Mouse (Mus musculus) testis, postnatal 10 days (tissue): ENCODE measurements around the gene Mapk10.
A peak's percentile ranks its signal among the peaks of the same experiment; 100 is the strongest.

ENCODE experiments used
- DNase-seq: peaks from one replicate; pipeline ENCODE4 v3.0.0; 2021; ENCODE audit warnings: low spot score

Mapk10 gene

DNA sequence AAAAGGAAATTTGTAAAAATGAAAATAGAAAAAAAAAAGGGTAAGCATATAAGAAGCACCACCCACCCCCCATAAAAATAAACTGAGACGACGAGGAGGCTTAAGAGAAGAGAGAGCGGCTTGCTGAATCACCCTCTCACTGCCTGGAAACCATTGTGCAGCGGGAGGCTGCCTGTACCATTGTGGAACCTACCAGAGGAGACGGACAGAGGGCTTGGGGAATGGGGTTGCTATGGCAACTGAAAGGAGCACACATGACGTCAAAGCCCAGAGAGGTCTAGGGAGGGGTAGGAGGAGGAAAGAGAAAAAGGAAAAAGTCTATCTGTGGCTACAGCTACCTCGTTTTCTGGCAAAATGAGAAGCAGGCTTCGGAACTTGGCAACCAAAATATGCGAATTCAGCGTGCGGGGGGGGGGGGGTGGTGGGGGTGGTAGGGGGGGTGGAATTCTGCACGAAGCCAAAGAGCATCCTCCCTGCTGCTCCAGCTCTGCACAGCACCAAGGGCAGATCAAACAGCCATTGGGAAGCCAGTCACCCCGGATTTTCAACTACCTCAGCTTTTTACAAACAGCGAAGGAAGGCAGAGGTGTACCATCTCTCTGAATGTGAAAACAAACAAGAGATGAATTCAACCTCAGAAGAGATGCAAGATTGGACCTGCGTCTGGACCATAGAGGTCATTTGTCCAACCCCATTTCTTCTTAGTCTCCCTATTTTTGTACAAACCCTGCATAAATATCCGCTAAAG, at the start of gene Mapk10:
TSS of gene Mapk10 (minus strand) at position 234 of the 748 bp plus-strand sequence.
- peak; percentile 51 for DNase-seq

DNA sequence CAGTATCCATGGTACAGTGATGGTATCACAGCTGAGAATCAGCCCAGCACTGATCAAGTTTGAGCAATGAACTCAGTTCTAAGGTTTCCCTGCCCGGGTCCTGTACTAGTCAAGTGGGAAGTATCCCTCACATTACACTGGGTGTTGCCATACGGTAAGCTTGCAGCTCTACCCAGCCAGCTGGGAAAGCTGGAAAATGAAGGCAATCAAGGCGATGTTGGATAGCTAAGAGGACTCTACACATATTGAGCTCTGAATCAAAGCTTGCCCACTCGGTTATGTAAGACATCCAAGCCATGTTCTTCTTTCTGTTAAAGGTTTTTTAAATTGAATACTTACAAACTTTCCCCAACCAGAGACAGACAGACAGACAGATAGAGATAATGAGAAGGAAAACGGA, 45.0 kb upstream of the Mapk10 start:
- no peak for DNase-seq

DNA sequence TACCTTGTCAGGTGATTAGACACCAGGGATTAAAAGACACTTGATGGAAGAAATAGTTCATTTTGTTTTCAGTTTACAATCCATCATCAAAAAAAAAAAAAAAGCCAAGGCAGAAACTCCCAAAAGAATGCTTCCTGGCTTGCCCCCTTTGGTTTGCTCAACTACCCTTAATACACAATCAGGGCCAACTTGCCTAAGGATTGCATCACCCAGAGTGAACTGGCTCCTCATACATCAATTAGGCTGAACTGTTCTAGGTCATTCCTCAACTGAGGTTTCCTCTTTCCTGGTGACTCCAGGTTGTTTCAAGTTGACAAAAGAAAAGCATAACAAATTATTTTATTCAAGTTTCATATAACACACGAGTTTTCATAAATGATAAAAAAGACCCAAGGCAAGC, 31.3 kb upstream of the Mapk10 start:
- no peak for DNase-seq

DNA sequence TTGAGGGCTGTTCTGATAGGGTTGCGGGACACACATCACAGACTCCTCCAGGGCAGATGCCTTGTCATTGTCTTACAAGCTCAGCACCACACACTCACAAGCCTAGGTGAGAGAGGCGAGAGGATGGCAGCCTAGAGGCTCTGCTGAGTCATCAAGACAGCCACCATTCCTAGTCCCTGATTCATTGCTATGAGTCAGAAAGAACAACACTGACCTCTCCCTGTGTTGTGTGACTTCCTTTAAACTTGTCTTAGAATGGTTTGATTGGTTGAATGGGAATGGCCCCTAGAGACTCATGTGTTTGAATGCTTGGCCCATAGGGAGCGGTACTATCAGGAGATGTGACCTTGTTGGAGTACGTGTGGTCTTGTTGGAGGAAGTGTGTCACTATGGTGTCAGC, 20.7 kb upstream of the Mapk10 start:
- DNase-seq: no peak

DNA sequence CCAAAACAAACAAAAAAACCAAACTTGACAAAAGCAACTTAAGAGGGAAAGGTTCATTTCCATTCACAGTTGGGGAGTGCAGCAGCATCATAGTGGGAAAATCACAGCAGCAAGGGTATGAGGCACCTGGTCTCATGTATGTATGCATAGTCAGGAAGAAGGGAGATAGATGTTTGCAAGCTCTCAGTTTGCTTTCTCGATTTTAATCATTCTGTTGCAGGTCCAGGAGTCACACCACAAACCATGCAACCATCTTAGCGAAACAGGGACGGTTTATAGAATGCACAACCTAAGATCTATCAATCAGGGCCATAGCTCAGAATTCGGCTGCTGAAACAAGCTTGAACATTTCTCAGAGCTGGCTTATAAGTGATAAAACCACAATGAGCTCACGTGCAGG, 19.2 kb upstream of the Mapk10 start:
- no peak for DNase-seq

DNA sequence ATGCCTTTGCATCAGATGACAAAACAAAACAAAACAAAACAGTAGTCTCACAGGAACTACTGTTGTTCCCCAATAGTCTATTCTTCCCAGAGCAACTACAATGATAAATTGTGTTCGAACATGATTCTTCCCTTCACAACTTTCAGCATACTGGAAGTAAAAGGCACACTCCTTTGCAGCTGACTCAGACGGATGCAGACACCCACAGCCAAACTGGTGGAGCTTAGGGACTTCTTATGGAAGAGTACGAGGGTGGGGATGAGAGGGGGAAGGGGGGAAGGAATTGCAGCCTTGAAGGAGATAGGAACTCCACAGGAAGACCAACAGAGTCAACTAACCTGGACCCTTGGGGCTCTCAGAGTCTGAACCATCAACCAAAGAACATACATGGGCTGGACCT, 18.2 kb upstream of the Mapk10 start:
- no peak for DNase-seq

DNA sequence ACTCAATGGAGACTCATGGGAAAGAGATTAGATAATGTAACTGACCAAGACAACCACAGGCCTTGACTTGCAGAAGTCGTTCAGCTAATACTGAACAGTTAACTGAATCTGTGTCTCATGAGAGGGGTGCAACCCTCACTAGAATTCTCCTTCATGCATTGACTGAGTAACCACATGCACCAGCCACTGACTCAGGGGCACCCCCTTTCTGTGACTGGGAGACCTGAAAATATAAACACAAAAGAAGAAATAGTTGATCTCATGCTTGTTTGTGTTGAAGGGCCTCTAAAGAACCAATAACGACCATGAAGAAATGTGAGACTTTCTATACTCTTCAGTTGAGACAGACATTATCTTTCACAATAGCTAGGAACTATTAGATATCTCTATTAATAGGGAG, 10.9 kb upstream of the Mapk10 start:
- DNase-seq: no peak

DNA sequence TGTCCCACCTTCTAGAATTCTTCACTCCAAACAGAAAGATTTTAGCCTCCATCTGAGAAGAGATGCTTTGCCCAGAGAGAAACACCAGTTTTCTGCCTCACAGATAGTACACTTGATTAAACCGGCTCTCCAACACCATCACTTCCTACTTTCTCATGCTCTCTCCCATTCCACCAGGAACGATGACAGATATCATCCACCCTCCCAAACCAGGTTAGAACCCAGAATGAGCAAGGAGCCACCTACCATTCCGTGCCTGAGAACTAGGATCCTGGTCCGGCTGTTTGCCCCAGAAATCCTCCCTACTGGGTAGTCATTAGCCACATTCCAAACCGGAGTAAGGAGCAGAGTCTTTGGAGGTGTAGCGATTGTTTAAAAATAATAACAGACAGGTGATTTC, 490 bp downstream of the Mapk10 start:
- DNase-seq: no peak

DNA sequence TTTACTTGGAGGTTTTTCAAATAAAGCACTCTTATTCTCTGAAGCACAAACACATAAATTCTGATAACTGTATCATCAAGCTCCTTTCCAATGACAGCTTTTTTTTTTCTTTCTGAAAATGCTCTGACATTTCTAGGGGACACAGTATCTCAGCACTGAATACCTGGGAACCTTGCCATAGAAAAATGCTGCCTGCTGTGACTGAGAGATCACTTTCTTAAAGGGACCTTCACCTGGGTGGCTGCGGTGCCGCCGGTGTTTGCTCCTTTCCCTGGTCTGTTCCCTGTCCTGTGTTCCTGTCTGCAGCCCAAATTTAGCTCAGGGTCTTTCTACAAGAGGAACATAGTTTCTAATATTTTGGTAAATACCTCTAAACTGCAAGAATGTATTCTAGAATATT, 1.1 kb downstream of the Mapk10 start:
- DNase-seq: no peak

DNA sequence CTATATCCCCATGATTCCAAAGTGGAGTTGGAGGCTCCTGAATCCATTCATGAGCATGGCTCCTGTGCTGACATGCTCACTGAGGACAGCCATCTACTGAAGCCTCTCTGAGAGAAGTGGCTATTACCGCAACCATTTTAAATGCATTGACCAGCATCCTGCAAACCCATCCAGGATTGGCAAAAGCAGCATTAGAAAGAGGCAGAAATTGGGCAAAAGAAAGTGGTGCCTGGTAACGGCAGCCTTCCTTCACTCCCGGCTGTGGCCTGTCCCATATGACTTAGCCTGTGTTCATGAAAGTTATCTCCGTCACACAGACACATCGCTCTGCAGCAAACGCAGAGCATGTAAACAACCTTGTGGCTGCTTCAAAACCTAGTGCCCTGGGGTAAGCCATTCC, 1.6 kb downstream of the Mapk10 start:
- no peak for DNase-seq

DNA sequence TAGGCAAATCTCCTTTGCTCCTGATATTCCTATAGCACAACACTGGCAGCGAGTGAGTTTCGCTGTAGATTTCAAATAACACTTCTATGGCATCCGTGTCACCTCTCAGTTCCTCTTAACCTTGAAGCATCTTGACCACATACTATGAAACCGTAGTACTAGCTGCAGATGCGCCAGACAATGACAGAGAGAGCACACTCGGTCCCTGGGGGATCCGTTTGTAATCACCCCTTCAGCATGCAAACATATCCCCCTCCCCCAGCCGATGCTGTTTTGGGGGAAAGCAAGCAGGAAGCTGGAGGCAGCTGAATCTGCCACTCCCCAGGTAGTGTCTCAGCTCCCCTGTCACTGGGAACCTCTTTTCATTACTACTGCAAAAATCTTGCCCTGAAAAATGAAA, 2.3 kb downstream of the Mapk10 start:
- DNase-seq: no peak

DNA sequence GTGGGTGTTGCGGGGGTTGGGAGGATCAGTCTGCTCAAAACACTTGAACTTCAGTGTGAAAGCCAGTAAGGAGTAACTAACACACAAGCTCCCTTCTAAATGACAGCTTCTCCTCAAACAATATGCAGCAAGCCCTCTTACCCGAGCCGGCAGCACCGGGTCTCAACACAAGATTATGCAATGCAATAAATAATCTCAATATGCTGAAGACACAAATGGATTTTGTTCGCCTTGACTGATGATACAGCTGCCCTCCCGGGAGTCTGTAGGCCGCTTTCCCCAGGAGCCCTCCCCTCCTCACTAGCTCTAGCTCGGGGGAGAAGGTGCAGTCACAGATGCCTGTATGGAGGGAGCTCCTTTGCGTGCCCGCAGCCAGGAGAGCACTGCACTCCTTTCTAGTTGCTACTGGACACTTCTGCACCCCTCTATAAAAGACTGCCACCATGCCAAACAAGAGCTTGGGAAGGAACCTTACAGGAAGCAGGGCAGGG, 3.1 kb downstream of the Mapk10 start:
- DNase-seq: no peak

DNA sequence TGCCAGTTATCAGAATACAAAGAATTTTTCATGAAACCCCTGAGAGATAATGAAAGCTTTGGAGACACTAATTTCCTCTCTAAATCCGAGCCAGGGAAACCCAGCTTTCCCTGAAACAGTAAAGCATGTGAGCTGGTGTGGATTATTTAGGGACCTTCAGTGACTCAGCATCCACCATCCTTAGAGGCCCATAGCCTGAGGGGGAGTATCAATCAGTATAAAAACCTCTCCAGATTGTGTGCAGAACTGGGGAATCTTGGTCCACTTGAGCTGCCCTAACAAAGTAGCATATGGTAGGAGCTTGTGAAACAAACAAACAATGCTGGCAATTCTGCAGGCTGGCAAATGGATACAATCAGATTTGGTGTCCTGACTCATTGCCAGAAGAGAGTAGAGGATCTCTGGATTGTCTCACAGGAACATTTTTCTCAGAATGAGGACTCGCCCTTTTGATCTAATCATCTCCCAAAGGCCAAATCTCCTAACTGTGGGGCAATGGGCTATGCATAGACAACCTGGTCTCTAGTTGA, 13.3 kb downstream of the Mapk10 start:
- no peak for DNase-seq

DNA sequence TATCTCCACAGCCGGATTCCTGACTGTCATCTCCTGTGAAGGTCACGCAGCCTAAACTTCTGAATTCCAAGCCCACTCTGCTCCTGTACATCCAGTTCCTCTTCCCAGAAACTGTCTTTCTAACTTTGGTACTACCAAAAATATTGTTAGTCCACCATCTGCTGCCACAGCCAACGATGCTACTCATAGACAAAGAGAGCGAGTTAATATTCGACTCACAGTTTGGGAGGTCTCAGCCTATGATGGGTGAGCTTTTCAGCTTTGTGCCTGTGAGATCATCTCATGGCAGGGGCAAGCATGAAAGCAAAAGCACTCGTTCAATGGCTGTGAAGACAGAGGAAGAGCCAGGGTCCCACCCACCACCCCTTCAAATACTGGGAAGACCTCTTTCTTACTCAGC, 16.6 kb downstream of the Mapk10 start:
- DNase-seq: no peak

DNA sequence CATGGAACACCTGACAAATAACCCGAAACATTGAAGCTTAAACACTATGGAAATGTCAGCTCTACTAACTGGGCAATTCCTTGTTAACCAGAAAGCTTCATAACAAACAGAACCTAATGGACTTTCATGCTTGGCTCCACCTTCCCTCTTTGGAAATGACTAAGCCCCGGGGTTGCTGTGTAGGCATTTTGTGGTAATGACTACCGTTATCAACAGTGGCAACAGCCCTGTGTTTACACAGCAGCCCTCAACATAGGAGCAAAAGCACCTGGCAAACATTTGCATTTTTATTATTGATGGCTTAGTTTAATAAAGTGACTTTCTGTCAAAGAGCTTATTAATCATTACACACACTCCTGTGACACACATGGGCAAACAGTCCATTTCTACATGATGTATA, 17.4 kb downstream of the Mapk10 start:
- no peak for DNase-seq

DNA sequence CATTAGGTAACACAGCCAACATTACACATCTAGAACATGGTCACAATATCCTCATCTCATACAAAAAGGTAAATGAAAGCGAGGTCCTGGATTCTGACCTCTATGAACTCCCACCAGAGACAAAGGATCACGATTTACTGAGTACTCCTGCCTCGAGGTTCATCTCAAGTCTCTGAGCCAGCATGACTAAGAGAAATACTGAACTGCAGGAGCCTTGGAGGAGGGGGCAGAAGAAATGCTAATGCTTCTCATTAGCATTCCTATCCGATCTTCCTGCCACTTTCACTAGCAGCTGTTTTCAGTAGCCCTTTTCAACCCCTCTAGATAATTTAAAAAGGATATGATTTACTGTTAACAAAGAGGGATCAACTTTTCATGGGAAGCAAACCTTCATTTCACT, 19.6 kb downstream of the Mapk10 start:
- no peak for DNase-seq

DNA sequence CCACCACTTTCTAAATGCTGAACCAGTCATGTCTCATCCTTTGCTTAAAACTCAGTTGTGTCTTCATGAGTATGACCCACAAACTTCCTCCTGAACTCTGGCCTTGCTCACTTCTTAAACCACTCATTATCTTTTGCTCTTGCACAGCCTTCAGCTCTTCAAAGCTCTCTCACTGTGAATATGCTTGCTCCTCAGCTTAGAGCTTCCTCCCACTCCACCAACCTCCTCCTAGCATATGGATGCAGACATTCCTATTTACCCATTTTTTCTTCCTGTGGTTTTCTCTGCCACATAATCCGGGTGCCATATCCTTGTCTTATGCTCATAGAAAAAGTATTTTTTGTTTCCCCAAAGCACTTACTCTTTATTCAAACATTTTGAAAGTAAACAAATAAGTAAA, 26.9 kb downstream of the Mapk10 start:
- no peak for DNase-seq

DNA sequence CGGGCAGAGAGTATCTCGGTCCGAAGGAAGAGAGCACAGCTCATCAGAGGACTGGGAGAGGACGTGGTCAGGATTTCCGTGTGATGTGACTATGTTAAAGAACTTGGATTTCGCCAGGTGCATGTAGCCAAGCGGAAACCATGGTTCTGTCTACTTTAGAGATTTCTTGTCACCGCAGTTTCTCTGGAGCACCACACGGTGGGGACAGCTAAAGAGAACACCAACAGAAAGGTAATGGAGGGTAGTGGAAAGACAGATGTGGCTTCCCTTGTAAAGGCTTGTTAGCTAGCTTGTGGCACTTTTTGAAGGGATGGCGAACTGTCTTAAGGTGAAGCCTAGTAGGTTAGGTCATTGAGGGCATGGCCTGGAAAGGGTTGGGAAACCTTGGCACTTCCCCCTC, 29.5 kb downstream of the Mapk10 start:
- no peak for DNase-seq

DNA sequence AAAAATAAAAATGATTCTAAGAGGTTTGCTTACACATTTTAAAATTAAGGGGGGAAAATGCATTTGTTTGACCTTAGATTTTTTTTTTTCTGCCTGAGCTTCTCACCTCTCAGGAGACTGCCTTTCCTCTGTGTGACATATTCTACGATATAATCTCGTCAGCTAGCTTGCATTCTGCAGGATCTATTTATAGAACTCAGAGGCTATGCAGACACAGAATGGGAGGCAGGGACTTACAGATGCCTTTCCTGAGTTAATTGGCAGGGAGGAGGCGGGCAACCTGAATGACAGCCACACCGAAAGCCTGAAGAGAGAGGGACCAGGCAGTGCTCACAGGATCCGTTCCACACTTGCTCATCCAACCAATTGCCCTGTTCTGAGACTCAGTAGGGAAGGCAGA, 34.1 kb downstream of the Mapk10 start:
- DNase-seq: no peak

DNA sequence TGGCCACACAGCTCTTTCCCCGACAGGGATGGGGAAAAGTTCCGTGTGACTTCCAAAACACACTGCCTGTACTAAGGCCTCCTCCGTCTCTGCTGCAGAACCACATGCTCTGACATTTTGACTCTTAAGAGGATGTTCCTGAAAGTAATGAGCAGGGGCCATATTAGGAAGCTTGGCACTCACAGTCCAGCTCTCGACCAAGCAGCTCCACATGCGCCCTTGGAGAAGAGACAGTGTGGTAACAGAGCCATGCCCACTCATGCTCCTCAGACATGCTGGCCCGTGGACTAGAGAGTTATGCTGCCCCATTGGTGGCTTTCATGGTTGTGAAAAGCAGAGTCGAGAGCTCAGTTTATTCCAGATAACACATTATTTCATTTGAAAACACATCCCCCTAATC, 35.1 kb downstream of the Mapk10 start:
- DNase-seq: no peak

DNA sequence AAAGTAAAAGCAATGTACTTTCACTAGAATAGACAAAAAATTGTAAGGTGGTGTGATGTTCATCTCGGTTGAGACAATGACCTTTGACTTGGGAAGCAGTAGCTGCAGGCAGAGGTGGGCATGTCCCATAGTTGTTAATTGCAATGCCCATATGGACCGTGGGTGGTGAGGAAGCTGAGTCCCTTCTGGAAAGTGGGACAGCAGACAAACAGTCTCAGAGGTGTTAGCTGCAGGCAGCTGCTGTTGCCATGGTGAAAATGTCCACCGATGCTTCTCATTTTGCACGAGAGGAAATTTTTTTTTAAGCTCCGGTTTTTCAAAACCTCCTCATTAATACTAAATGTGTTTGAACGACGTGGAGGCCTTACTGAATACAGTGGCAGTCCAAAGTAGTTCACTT, 36.5 kb downstream of the Mapk10 start:
- no peak for DNase-seq

DNA sequence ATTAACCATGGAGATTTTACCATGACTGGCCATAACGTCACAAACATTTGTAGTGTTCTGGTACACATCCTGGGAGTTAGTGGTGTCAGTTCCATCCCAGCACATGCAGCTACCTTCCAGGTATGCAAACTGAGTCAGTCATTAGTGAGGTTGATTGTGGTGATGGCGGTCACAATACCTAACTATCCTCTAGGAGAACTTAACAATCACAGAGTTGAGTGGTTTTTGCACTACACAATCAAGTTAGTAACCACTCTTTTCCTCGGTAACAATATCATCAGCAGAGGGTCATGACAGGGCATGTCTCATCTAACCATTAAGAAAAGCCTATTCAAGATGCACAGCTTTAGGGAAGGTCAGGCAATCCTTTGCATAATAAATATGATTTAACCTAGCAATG, 39.9 kb downstream of the Mapk10 start:
- no peak for DNase-seq

DNA sequence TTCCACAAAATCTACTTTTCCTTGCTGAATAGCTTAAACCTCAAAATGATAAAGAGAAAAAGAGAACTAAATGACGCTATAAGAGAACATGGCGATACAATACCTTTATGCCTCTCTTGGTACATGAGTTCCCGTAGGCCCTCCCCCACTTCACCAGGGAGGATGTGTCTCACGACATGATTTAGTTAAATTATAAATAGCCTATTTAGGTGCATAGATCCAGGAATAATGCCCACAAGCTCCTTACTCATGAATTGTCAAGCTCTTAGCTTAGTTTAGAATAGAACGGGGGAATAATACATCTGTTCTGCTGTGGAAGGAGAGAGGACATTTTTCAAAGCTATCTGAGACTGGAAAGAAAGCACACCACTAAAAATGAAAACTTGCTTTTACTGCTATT, 43.8 kb downstream of the Mapk10 start:
- no peak for DNase-seq

DNA sequence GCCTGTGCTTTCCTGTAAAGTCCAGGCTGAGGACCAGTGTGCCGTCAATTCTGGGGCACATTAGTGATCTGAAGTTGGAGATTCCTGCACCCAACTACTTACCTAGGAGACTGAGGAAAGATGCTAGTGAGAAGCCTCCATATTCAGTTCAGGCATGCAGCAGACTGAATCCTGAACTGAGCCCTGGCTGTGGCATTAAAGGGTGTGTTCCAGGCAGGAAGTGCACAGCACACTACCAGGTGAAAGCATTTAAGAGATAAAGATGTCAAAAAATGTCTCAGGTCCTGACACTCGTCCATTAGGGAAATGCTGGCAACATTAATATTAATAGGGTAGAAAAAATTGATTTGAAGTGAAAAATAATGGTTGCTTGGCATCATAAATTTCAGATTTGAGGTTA, 44.4 kb downstream of the Mapk10 start:
- no peak for DNase-seq
